Mouse (Mus musculus): ENCODE results near the gene Zcchc12.

The Zcchc12 gene

DNA sequence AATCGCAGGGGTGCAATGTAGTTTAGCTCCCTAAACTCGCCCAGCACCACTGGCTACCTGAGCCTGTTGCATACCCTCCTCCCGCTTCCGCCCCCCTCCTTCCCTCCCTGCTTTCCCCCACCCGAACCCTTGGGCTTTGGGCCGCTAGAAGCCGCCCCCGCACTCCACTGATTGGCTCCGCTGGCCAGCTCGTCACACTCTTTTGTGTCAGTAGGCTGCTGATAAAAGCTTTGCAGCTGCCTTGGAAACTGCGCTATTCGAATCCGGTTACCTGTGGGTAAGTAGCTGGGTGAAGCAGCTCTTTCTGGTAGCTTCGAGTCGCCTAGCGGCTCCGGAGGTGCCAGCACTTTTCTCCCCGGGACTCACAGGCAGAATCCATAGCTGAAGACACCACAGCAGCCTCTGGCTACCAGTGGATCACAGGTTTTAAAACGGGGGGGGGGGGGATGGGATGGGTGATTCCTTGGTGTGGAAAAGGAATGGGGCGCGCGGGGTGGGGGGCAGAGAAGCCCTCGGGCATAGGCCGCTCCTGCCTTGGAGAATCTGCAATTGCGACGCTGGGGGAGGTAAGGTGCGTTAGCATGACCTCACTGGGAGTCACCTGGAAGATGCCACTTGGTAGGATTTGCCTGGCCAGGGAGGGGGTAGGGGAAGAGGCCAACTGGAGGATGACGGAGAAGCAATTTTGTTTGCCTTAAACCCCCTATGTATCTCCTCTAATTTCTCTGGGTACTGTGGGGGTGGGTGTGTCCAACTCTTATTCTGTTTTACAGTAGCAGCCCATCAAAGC, at the start of gene Zcchc12:
TSS of gene Zcchc12 (plus strand) at position 169 of the 790 bp plus-strand sequence.
- no peak for DNase-seq (ENCODE audit: low spot score)

DNA sequence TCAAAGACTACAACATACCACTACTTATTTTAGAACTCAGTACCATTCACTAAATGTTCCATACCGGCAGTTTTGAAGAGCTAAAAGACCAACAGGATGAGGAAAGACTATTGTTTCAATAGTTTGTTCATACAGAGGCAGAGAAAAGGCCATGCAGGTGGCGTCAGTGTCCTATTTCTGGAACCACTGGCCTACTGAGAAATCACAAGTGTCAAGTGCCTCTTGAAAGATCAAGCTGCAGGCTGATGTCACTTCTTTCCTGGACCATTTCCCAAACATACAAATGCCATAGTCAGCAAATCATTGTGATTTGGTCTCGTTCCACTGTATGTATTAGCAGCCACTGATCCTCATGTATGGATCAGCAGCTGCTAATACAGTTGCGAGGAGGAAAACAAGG, 49.0 kb upstream of the Zcchc12 start:
- DNase-seq (ENCODE audit: low spot score): no peak

DNA sequence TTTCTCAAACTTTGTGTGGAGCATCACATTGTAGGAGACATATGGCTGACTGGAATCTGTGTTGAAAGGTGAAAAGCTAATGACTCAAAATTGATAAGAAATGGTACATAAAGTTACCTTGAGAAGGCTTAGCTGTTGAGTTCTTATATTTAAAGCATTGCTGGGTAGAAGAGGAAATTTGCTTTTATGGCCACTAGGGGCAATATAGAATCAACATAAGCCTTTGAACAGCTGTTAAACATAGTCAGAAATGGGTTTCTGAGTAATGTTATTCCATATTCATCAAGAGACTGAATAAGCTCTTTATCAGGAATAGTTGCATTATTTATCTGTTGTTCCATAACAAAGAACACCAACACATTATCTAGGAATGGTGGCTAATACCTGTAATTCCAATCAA, 45.6 kb upstream of the Zcchc12 start:
- no peak for DNase-seq (ENCODE audit: low spot score)

DNA sequence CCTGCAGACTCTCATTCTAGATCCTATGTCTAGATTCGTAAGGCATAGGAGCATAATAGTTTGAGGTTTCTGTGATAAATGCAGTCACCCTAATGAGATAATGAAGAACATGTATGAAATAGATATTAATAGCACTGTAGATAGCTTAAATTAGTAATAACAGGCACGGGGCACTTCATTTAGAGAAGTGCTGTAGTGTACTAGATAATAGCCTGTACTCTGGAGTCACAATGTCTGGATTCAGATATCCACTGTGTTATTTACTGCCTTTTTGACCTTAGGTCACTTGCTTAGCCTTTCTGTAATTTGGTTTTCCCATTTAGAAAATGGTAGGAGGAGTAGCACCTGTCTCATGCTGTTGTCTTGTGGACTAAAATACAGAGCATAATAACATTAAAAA, 39.0 kb upstream of the Zcchc12 start:
- DNase-seq (ENCODE audit: low spot score): no peak

DNA sequence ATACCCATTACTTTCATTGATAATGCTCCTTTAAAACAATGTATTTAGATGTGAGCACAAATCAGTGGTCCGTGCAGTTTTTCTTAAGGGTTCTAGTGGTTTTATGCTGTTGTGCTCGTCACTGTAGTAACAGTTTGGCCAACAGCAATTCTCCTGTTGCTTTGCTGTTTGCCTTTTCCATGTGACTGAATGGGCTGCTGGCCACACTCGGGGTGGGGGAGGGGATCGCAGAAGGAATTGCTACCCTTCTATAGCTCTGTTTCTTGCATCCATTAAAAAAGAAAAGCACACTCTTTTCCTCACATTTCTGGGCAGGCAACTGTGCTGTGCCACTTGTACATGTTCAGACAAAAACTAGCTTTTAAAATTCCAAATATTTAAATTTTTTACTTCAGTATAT, 34.1 kb upstream of the Zcchc12 start:
- no peak for DNase-seq (ENCODE audit: low spot score)

DNA sequence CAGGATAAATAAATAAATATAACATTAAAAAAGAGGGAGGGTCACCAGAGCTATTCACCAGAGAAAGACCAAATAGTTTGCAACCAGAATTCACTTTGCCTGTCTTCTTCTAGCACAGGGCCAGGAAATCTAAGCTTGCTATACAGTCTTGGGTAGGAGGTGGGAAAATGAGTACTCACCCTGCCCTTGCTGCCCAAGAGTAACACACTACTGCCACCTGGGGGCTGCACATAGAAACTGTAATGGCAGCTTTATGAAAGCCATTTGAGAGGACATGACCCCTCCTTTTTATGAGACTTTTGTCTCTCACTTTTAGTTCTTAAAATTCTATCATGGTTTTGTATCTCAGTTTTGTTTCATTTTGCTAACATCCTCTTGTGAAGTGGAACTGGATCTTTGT, 12.1 kb upstream of the Zcchc12 start:
- no peak for DNase-seq (ENCODE audit: low spot score)

DNA sequence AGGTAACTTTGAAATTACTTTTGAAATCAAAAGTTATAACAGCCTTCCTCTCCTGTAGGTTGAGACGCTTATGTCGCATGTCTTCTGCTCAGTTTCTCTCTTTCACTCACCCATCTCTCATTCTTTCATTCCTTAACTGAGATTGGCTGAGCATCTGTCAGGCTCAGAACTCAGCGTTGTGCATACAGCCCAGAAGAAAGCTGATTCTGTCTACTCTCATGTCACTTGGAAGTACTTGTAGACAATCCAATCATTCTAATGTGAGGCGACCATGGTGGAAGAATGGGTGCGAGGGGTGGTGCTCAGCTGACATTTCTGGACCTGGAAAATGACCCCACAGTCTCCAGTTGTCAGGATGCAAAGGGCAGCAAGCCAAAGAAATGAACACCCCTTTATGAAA, 9.7 kb upstream of the Zcchc12 start:
- no peak for DNase-seq (ENCODE audit: low spot score)

DNA sequence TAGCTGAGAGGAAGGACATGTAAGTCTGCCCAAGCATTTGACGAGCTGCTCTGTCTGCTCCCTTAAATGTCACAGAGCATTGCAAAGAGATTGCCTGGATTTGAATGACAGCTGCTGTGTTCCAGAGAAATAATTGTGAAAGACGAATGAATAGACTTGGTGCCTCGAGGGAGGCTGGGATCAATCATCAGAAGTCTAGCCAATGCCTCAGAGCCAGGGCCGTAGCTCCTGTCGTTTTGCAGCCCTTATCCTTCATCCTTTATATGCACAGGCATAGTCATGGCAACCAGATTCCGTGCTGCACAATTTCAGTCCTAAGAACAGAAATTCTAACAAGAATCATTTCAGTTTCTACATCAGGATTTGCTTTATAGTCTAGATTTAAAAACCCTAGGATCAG, 9.3 kb upstream of the Zcchc12 start:
- DNase-seq (ENCODE audit: low spot score): no peak

DNA sequence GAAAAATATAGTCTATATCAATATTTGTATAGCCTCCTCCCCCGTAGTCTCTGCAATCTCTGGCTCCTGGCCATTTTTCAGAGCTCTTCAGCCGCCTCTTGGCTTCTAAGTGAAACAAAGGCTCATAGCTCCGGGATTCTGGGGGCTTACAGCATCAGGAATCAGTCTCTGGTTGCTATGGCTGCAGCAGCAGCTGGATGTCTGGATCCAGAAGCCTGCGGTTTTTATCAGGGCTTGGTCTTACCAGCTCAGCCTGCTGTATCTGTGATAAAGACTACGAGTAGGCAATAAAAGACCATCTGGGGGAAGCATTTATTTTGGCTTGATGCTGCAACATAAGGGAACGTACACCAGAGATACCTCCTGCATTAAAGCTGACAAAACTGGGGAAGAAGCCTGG, 1.8 kb upstream of the Zcchc12 start:
- DNase-seq (ENCODE audit: low spot score): no peak

DNA sequence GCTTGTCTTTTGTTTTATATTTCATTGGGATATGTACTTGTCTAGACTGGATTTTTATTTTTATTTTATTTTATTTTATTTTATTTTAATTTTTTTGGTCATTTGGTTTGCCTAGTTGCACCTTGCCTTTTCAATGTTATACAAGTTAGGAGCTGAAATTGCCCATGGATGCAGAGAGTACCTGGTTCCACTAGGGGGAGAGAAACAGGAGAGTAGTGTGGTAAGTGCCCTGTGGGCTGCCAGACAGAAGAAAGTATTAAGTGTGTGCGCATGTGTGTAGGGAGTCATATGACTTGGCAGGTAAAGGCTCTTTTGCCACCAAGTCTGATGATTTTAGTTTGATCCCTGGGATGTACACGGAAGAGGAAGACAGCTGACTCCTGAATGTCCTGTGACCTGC, 13.8 kb downstream of the Zcchc12 start:
- DNase-seq (ENCODE audit: low spot score): no peak

DNA sequence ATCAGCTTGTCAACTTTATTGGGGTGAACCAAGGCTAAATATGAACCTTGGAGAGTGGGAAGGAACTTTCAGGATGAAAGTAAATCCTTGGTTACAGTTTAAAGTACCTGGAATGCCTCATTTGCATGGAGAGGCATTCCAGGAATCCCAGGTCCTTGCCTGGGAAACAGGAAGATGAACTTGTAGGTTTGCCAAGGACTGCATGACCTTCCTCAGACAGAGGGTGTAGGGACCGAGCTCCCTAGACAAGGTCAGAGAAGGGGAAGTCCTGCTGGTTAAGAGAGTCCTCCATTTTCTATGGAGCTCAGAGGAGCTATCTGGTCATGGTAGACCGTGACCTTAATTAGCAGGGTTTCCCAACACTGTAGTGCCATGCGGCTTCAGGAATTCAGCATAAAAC, 15.5 kb downstream of the Zcchc12 start:
- no peak for DNase-seq (ENCODE audit: low spot score)

DNA sequence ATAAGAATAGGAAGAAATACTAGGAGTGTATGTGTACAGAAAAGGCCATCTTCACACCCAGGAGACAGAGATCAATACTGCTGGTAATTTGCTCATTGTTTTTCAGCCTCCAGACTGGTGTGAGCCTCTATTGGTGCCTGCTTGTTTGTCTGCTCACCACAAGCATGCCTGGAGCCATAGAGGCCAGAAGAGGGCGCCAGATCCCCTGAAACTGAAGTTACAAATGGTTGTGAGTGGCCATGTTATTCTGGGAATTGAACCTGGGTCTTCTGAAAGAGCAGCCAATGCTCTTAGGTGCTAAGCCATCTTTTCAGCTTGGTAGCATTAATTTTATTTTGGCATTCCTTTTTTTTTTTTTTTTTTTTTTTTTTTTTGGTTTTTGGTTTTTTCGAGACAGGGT, 25.7 kb downstream of the Zcchc12 start:
- no peak for DNase-seq (ENCODE audit: low spot score)

DNA sequence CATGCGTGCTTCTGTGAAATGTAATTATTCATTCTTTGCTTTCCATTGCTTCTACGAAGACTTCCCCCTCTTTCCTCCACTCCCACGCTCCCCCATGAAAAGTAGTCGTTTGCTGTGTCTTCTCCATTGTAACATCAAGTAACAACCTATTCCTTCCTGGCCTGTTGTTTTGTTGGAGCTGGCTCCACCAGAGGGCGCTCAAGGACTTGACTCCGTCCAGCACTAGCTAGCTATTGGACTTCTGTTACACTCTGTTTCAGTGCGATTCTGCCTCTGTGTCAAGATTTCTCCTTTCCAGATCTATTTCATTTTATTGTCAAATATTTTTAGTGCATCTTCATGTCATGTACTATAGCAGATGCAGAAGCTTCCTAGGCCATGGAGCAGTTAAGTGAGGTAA, 30.1 kb downstream of the Zcchc12 start:
- peak; percentile 30 for DNase-seq (ENCODE audit: low spot score)

DNA sequence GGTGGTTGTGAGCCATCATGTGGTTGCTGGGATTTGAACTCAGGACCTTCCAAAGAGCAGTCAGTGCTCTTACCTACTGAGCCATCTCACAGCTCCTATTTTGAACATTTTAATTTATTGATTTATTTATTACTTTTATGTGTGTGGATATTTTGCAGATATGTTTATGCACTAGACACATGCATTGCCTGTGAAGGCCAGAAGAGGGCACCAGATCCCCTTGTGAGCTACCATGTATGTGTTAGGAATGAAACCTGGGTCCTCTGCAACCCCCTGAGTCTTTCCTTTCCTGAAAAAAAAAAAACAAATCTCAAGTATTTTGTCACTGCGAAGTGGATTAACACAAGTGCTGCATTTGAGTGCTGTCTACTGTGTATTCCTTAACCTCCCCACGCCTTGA, 30.9 kb downstream of the Zcchc12 start:
- no peak for DNase-seq (ENCODE audit: low spot score)

DNA sequence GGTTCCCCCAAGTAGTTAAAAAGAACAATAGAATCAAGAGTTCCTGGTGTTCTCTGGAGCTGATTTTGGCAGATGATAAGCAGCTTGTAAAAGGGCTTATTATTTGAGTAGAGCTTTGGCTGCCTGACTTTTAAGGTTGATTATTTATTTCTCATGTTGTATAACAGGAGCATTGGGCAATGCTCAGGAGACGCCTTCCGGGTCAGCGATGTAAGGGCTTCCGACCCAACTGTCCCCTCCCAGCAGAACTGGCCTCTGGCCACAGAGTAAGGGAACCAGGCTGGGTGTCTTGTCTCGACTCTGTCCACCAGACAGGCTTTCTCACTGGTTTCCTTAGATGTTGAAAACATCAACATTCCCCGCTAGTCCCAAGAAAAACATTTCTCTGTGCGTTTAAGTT, 33.2 kb downstream of the Zcchc12 start:
- no peak for DNase-seq (ENCODE audit: low spot score)

DNA sequence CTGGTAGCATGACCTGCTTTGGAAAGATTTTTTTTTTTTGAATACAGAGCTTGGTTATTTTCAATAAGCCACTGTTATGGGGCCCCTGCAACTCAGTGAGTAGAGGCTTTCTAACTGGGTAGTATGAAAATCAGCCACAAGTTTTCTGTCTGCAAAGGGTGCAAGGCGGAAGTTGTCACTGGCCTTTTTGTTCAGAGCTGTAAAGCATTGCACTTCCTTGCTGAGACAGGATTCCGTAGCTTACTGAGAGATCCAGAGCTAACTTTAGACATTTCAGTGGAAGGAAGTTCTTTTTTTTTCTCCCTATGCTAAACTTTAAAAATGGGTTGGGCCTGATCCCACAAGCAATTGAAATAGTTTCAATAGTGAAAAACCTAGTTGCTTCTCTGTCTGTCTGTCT, 33.6 kb downstream of the Zcchc12 start:
- DNase-seq (ENCODE audit: low spot score): no peak

DNA sequence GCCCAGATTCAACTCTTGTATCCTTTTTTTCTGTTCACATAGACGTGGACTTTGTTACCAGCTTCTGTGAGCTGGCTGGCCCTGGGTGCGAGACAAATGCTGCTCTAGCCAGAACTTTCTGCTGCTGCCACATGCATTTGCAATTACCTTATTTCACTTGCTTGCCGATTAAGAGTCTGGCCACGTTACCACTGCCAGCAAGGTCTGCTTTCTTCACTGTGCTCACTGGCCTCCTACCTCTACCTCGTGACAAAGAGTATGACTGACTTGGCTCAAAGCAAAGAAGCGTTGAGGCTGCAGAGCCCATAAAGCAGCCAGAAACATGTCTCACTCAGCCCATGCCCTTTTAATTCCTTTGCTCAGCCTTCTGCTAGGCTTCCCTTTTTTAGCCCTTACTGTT, 39.9 kb downstream of the Zcchc12 start:
- DNase-seq (ENCODE audit: low spot score): no peak
